Mouse (Mus musculus): ENCODE results near the gene Rfx1.

- TF ChIP-seq GATA1 (IDR thresholded peaks at IDR 0.05; ENCODE audit: low read length): no peak
- no peak for TF ChIP-seq TAL1 (IDR thresholded peaks at IDR 0.05; ENCODE audit: low read length)
Measured at GRCm38 (mm10) chr8:84070241-84070640, 3.6 kb downstream of the Rfx1 start.

Measured in erythroblast, embryonic 14.5 days (primary cell).